Mouse (Mus musculus) CD4-positive, CD25-positive, alpha-beta regulatory T cell, adult 4 months (primary cell): Measurements from ENCODE around the gene Frrs1. TPM values are rescaled to one million over a fixed set of nuclear protein-coding genes. Genes with fewer than 3 reads are reported as not detected.

Experiments
- ATAC-seq: one replicate; pipeline ENCODE4 v1.8.0; 2017
- polyA plus RNA-seq, 2 experiments: library from polyadenylated mRNA; unstranded; fragments of 100-300 nt; shearing (Covaris generic); gene quantifications; one replicate each; pipeline ENCODE4 v1.2.1; 2017

Gene Frrs1
- polyA plus RNA-seq, 2 experiments from 2014 or later = 39.8 to 46.7 TPM

GRCm38 (mm10) chr3:116914931-116915330 lies 55.7 kb downstream of the Frrs1 start:
- ATAC-seq = no peak

DNA sequence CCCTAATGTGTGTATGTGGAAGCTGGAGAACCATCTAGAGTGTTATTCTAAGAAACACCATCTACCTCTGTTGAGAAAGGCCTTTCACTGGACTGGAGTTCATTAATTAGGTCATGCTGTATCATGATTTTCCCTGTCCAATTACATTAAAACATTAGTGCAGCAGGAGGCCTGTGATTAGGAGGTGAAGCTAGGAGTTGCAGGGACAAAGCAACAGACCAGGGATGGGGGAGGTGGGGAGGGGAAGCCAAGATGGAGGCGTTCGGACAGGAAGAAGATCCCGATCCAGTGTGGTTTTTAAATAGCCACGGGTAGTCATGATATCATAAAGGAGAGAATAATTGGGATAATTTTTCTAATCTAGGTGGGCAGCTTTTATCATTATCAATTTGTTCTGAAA lies 57.8 kb downstream of the Frrs1 start:
- no peak for ATAC-seq

GRCm38 (mm10) chr3:116921535-116921934 lies 62.3 kb downstream of the Frrs1 start:
- no peak for ATAC-seq

- ATAC-seq = no peak
Observed at GRCm38 (mm10) chr3:116923042-116923441, 63.8 kb downstream of the Frrs1 start.

GRCm38 (mm10) chr3:116928994-116929393 lies 69.7 kb downstream of the Frrs1 start:
- no peak for ATAC-seq

GRCm38 (mm10) chr3:116933158-116933557 lies 73.9 kb downstream of the Frrs1 start:
- no peak for ATAC-seq

- ATAC-seq = no peak
Observed at GRCm38 (mm10) chr3:116936934-116937691, 77.8 kb downstream of the Frrs1 start.

DNA sequence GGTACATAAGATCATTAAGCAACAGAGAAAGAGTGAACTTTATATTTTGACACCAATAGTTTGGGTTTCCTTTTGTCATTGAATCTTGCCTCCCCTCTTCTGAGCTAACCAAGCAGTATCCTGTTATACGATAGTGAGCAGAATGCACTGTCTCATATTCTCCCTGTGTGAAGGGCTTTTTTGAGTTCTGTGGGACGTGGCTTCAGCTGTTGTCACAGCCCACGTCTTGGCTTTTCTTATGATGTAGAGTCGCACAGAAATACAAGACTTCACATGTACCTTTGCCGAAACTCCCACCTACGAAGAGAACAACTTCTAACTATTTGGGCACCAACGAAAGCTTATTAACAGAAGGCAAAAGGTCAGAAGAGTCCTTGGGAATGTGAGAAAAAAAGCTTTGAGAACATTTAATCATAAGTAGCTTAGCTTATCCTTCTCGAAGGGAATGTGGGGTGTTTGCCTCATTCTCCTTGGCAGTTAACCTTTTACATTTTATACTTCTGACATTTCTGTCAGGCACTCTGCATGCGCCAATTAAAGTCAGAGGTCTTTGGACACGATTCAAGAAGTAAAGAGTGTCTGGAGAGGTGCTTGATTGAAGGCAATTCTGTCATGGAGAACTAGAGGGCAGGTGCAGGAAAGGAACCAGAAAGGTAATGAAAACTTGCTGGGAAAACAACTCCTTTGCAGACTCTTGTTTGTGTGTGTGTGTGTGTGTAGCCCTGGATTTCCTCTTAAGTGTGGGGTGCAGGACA lies 81.7 kb downstream of the Frrs1 start:
- ATAC-seq = no peak

DNA sequence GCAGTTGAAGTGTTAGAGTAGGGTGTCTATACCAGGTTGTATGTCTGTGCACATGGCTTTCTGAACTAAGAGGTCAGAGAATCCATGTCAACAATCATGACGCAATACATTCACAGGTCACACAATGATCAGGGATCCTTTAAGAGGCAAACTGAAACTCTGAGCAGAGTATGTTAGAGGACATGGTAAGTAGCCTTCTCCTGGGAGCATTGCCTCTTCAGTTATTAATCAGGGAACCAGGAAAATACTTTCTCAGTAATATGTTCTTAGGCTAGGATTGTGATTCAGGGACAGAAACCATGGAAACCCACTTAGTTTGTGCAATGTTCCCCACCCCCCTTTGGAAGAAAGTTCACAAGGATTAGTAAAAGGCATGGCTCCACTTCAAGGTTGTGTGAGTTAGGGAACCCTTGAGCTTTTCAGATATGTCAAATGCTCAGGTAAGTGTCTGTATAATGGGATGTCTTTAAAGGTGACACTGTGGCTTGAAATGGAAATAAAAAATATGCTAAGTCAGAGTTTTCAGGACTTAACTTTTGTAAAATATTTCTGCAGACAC lies 82.4 kb downstream of the Frrs1 start:
- no peak for ATAC-seq

- no peak for ATAC-seq
Observed at GRCm38 (mm10) chr3:116942751-116943150, 83.5 kb downstream of the Frrs1 start.

DNA sequence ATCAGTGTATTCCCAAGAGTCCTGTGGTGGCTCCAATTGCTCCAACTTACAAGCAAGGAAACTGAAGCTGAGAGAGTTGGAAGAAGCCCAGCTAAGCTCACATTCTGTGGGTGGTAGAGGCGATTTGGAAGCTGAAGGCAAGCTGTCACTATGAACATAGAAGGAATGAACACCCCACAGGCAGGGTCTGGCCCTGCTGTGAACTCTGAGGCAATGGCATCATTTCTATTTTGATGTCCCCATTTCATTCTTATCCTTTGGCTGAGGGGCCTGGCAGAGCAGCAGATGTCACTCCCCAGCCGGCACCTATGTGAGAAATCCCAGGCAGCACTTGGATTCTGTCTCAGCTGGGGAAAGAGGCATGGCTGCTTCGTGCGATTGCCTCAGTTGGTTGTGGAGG lies 84.2 kb downstream of the Frrs1 start:
- ATAC-seq = no peak

DNA sequence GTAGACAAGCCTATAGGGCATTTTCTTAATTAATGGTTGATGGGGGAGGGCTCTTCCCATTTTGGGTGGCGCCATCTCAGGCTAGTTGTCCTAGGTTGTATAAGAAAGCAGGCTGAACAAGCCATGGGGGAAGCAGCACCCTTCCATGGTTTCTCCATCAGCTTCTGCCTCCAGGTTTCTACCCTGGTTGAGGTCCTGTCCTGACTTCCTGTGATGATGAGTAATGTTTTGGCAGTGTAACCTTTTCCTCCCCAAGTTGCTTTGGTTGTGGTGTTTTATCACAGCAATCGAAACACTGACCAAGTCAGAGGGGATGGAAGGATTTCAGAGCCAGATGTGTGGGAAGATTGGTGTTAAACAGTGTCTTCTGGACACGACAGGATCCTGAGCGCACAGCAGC lies 87.2 kb downstream of the Frrs1 start:
- no peak for ATAC-seq

GRCm38 (mm10) chr3:116950665-116951115 lies 91.4 kb downstream of the Frrs1 start:
- no peak for ATAC-seq

- ATAC-seq = no peak
Observed at GRCm38 (mm10) chr3:116951489-116951888, 92.2 kb downstream of the Frrs1 start.

DNA sequence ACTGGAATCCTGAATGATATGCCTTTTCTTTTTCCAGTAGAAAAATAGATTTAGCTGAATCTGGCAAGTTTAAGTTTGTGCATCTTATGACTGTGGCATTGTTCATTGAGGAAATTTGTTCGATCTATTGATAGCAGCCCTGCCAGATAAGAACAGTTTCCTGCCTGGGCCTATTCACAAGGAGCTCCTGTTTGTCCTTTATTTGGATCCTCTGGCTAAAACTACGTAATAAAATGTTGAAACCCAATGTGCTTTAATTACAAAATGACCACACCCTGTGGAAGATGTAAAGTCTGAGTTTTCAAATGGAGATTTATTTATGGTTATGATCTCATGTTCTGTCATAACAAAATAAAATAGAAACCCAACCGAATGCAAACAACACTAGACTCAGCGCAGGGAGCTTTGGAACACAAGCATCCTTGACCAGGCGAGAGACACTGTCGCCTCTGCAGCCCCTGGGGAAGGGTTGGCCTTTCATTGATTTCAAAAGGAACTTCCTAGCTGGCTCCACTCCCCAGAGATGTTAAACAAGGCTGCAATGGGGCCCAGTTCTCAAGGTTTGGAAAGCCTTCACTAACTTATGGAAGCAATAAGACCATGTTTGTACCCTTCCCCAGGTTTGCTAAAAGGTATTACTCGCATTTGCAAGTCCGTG lies 93.1 kb downstream of the Frrs1 start:
- no peak for ATAC-seq

- no peak for ATAC-seq
Observed at GRCm38 (mm10) chr3:116953366-116953765, 94.1 kb downstream of the Frrs1 start.

- no peak for ATAC-seq
Observed at GRCm38 (mm10) chr3:116955061-116955460, 95.8 kb downstream of the Frrs1 start.

Other genes starting within 250 kb of the Frrs1 start
- gene Trmt13, start 244.9 kb upstream of the Frrs1 start, polyA plus RNA-seq = 10 to 100 TPM; 38.2 to 39.0 TPM
- 10 to 100 TPM; 84.4 to 86.1 TPM for gene Mfsd14a, start 196.8 kb upstream of the Frrs1 start, polyA plus RNA-seq
- gene Gm43191, start 178.2 kb upstream of the Frrs1 start, polyA plus RNA-seq = not detected
- gene Slc35a3, start 146.6 kb upstream of the Frrs1 start, polyA plus RNA-seq = 1 to 10 TPM; 5.8 to 7.1 TPM
- gene Agl, start 51.3 kb upstream of the Frrs1 start, polyA plus RNA-seq = 1 to 10 TPM; 2.5 to 3.5 TPM
- gene 4930455H04Rik, start 108.8 kb downstream of the Frrs1 start, polyA plus RNA-seq = not detected
- under 1 TPM in 1 of 2 experiments, not detected in 1; 0.12 TPM for gene Palmd, start 109.5 kb downstream of the Frrs1 start, polyA plus RNA-seq